Mouse (Mus musculus) mouse trophoblast stem cell (cell line): Measurements from ENCODE around the gene Plxnb1.

Source experiments
- in situ Hi-C, 2 experiments: fragments of 300-500 bp; cut with MseI, MboI; formaldehyde crosslinking; loops; 2 replicates in 1 of 2; 3 replicates in 1 of 2; pipeline ENCODE4 v1.15.1; 2025

The Plxnb1 gene

DNA sequence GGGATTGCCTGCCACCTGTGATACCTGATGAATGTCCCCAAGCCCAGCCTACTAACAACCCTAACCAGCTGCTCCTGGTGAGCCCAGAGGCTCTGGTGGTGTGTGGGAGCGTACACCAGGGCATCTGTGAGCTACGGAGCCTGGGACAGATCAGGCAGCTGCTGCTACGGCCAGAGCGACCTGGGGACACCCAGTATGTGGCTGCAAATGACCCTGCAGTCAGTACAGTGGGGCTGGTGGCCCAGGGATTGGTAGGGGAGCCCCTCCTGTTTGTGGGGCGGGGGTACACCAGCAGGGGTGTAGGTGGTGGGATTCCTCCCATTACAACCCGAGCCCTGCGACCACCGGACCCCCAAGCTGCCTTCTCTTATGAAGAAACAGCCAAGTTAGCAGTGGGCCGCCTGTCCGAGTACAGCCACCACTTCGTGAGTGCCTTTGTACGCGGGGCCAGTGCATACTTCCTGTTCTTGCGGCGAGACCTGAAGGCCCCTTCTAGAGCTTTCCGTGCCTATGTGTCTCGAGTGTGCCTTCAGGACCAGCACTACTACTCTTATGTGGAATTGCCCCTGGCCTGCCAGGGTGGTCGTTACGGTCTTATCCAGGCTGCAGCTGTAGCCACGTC, 5.2 kb downstream of the Plxnb1 start:
- in situ Hi-C loops, result no loop called here

DNA sequence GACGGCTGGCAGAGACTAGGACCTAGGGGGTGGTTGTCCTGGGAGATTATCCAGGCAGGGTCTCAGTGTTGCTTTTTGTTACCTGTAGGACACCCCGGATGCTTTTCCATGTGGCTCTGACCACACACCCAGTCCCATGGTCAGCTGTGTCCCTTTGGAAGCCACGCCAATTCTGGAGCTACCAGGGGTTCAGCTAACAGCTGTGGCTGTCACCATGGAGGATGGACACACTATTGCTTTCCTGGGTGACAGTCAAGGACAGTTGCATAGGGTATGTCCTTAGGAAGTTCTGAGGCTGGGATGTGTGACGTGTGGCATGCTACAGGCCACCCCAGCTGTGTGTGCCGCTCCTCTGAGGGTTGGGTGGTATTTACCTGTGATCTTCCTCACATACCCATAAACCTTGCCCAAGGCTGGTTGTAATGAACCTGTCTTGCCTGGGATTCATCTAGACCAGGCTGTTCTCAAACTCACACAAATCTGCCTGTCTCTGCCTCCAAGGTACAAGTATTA, 6.8 kb downstream of the Plxnb1 start:
- in situ Hi-C loops, result no loop called here

DNA sequence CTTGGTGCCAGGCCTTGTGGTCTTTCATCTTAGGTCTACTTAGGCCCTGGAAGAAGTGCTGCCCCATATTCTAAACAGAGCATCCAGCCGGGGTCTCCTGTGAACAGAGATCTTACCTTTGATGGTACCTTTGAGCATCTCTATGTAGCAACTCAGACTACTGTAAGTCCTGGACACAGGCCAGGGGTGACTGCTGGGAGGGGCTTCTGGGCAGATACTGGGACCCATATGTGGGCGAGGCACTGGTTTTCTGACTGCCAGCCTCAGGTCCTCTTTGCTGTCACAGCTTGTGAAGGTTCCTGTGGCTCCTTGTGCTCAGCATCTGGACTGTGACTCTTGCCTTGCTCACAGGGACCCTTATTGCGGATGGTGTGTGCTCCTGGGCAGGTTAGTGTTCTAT, 7.4 kb downstream of the Plxnb1 start:
- in situ Hi-C loops, result no loop called here

DNA sequence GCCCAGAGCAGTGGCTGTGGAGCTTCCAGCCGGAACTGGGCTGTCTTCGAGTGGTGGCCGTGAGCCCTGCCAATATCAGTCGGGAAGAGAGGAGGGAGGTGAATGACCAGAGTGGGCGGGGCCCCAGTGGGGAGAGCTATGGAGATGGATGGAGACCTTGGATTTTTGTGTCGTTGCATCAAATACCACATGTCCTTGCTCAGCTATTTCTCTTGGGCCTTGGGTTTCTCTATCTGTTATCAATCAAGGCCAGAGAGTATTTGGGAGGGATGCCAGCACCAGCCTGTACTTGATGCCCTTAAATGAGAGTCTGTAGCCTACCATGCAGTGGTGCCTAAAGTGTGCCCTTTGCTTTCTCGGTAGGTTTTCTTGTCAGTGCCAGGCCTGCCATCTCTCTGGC, 8.1 kb downstream of the Plxnb1 start:
- in situ Hi-C loops, result no loop called here

DNA sequence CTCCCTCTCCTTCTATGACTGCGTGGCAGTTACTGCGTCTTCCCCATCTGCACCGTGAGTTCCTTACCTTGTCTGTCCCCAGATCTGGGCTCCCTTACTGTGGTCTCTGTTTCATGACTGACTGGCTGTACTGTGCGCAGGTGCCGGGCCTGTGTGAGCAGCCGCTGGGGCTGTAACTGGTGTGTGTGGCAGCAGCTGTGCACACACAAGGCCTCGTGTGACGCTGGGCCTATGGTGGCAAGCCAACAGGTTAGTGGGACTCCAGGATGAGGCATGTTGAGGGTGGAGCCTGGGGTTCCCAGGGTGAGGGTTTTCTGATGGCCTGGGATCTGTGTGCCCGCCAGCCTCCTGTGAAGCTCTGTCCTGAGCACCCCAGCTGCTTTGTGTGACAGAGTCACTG, 8.9 kb downstream of the Plxnb1 start:
- in situ Hi-C loops, result no loop called here

DNA sequence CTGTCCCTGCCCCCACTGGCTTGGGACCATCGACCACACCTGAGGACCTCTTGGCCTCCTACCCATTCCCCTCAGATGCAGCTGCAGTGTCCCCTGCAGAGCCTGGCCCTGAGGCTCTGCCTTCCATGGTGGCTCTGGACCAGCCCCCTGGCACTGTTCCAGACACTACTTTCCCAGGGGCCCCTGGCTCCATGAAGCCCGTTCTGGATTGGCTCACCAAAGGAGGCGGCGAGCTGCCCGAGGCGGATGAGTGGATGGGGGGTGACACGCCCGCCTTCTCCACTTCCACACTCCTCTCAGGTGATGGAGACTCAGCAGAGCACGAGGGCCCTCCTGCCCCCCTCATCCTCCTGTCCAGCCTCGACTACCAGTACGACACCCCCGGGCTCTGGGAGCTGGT, 9.8 kb downstream of the Plxnb1 start:
- in situ Hi-C loops, result no loop called here

DNA sequence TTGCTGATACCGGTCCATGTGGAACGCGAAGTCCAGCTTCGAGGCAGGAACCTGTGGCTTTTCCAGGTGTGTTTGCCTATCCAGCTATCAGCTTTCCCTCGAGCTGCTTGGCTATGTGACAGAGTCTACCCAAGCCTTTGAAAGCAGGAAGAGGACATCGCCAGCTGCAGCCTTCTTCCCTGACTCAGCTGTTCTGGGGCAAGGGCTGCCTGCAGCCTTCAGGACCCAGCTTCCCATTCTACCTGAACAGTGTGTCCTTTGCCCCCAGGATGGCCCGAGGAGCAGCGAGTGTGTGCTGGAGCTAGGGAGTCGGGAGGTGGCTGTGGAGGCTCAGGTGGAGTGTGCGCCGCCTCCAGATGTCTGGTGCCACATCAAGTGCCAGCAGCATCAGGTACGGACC, 10.5 kb downstream of the Plxnb1 start:
- in situ Hi-C loops, result no loop called here

DNA sequence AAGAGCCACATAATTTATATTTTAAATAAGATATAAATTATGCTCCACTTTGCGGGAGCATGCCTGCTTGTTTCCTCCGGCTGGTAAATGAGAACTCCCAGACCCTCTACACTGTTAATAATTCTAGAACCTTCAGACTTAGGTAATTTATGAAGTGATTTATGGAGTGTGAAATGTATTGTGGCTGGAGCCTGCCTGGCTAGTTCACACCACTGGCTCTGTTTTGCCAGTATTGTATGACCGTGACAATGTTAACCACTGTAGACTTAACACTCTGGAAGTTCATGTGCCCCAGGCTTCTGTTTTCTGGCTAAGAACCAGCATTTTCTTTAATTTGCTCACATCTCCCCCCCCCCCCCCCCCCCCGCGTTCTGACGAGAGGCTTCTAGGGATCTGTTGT, 12.2 kb downstream of the Plxnb1 start:
- in situ Hi-C loops, result no loop called here

DNA sequence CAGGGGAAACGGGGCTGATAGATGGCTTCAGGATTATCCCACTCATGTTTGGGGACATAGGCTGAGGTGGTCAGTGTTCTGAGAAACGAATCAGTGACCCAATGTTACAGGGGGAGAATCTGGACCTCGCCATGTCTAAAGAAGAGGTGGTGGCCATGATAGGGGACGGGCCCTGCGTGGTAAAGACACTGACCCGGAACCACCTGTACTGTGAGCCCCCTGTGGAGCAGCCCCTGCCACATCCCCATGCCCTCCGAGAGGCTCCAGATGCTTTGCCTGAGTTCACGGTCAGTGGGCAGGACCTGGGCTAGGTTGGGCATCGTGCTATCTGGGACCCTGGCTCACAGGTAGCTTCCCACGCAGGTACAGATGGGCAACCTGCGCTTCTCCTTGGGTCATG, 15.1 kb downstream of the Plxnb1 start:
- in situ Hi-C loops, result no loop called here

DNA sequence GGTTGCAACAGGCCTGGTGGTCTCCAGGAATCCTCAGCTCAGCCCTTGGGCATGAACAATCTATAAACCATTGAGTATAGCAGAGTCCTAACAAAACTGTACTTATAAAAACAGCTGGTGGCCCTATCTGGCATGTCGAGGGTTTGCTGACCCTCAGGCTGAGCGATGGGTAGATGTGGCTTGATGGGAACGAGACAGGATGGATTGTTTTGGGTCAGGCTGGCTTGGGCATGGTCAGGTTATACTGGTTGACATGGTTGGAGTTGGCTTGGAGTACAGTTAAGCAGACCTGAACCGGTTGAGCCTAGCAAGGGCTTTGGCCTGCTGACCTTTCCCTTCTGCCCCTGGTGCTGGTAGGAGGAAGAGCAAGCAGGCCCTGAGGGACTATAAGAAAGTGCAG, 15.9 kb downstream of the Plxnb1 start:
- in situ Hi-C loops, result no loop called here

DNA sequence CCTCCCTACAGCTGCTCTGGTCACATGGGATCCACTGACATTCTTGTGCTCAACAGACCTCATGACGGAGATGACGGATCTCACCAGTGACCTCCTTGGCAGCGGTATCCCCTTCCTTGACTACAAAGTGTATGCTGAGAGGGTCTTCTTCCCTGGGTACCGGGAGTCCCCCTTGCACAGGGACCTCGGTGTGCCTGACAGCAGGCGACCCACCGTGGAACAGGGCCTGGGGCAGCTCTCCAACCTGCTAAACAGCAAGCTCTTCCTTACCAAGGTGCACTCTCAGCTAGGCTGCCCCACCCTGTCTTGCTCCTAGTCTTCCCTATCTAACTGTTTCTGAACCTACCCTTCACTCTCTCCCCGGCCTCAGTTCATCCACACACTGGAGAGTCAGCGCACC, 16.4 kb downstream of the Plxnb1 start:
- in situ Hi-C loops, result no loop called here

DNA sequence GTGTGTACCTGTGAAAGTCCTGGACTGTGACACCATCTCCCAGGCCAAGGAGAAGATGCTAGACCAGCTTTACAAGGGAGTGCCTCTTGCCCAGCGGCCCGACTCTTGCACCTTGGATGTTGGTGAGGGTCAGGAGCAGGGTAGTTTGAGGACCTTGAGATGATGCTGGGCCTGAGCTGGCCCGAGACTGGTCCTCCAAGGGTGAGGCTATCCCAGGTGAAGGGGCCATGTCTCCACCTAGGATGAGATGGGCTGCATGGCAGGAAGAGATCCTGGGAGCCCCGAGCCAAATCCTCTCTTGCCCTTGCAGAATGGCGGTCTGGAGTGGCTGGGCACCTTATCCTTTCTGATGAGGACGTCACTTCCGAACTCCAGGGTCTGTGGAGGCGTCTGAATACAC, 18.1 kb downstream of the Plxnb1 start:
- in situ Hi-C loops, result no loop called here

DNA sequence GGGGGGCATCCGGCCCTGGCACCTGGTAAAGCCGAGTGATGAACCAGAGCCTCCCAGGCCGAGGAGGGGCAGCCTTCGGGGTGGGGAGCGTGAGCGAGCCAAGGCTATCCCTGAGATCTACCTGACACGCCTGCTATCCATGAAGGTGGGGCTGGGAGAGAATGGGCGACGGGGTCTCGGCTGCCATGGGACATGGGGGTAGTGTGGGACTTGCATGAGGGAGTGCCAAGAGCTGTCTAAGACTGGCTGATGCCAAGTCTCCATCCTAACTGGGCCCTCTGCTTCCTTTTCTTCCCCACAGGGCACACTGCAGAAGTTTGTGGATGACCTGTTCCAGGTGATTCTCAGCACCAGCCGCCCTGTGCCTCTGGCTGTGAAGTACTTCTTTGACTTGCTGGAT, 19.1 kb downstream of the Plxnb1 start:
- in situ Hi-C loops, result no loop called here

DNA sequence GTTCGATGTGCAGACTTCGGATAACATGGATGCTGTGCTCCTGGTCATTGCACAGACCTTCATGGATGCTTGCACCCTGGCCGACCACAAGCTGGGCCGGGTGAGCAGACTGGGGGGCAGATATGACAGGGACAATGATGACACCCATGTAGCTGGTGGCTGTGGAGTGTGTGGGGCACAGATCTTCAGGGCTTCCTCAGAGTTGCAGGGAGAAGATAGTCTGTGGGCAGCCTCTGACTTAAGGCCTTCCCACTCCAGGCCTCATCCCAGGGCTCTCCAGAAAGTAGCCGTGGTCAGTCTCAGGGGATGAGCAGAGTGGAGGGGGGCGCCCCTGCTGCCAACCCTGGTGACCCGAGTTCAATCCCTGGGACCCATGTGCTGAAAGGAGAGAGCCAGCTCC, 19.7 kb downstream of the Plxnb1 start:
- in situ Hi-C loops, result no loop called here

DNA sequence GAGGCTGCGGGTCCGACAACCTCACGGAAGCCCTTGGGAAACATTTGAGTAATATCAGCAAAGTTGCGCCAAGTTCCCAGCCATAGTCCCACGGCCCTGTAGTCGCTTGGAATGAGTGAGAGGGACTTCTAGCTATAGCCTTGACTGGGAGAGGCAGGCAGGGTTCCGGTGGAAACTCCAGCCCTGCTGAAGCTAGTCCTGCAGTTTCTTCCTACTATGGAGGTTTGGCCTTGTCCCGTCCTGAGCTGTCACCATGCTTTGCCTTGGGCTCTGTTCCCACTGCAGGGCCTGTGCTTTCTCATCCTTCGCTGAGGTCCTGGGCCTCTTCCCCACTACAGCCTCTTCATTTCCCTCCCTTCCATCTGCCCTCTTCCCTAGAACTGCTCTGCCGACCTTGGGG, 21.0 kb downstream of the Plxnb1 start:
- in situ Hi-C loops, result no loop called here

DNA sequence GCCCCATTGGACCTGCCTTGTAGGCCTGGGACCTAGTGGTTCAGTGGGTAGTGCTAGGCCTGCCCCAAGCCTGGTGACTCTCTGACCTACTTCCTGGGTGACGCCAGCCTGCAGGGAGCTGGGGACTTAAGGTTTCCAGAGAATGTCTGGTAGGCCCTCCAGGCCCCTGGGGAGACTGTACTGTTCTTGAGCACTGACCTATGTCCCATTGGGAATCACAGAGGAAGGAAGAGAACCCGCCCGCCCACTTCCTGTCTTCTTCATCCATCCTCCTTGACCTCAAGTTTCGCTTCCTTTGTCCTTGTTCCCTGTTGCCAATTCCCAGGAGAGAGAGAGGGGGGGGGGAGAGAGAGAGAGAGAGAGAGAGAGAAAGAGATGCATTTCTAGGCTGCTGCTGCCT, 22.9 kb downstream of the Plxnb1 start:
- in situ Hi-C loops, result no loop called here

DNA sequence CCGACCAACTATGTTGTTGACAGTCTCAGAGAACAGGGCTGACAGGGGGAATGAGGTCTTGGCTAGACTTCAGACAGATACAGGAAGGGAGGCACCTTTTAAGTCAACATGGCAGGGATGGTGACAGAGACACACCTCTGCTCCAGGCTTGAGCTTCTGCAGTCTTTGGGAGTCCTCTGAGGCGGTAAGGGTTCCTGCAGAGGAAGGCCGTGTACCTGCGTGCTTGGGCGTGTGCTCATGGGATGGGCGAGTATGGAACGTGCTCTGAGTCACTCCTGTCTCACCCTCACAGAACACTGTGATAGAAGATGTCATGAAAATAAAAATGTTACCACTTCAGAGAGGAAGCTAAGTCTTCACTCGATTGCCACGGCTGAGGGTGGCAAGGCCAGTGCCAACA, 24.4 kb downstream of the Plxnb1 start:
- in situ Hi-C loops, result no loop called here

DNA sequence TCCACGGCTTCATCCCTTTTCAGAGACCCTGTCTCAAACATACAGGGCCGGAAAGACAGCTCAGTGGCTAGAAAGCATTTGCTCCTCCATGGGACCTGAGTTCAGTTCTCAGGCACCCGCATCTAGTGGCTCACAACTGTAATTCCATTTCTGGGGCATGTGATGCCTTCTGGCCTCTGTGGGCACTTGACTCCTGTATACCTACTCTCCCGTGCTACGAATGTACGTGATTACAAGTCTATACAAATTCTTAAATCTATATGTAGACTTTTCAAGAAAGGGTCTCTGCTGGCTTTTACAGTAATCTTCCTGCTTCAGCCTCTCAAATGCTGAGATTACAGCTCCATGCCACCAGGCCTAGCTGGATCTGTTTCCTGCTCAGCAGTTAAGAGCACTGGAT, 25.8 kb downstream of the Plxnb1 start:
- in situ Hi-C loops, result loop anchor here (5.0 to 10.0 kb wide), 2 partner anchors 34 to 116 kb away; no protein-coding TSS in a partner anchor

DNA sequence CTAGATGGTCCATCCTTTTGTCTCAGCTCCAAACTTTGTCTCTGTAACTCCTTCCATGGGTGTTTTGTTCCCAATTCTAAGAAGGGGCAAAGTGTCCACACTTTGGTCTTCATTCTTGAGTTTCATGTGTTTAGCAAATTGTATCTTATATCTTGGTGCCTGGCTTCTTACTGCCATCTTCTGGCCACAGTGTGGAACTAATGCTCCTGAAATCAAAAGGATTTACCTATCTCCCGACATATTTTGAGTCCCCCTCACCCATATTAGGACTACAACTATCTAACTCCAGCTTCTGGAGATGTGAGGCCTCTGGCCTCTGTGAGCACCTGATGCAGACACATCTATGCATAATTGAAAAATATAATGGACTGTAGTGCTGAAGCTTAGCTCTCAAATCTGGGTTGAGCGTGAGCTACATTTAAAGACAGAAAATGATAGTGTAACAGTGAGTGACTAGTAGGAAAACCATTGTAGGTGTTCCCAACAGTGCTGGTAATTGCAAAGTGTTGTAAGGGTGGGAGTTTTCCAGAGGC, 27.4 kb downstream of the Plxnb1 start:
- in situ Hi-C loops, result loop anchor here (5.0 to 10.0 kb wide), 2 partner anchors 35 to 118 kb away; no protein-coding TSS in a partner anchor

DNA sequence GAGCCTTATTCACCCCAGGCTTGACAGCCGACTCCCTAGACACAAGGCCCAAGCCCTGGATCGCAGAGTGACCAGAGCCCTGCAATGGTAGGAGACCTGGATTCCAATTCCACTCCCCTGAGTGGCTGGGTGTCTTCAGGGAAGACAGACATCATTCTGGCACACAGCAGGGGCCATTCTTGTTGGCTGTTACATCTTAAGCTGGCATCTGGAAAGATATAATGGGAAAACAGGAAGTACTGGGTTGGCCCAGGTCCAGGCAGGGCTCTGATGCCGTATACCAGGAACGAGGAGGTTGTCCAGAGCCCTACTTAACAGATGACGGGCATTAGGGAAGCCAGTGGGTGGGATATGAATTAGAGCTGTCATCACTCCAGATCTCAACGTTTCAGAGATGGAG, 28.1 kb downstream of the Plxnb1 start:
- in situ Hi-C loops, result loop anchor here (5.0 to 10.0 kb wide), 2 partner anchors 36 to 118 kb away; no protein-coding TSS in a partner anchor

DNA sequence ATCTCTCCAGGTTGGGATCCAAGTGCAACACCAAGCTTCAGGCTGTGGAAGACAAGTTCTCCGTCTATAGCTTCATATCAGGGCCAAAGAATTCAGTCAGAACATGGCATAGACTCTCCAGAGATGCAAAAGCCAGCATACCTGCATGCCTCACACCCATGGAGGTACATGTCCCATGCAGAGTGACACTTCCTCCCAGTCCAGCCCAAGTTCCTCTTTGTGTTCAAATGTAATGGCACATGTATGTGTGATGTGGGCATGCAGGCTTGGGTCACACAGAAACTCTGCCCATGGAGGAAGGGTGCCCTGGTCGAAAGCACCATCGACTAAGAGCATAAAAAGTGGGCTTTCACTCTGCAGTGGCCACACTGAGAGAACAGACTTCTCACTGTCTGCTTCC, 29.0 kb downstream of the Plxnb1 start:
- in situ Hi-C loops, result loop anchor here (5.0 to 10.0 kb wide), 2 partner anchors 37 to 119 kb away; no protein-coding TSS in a partner anchor

DNA sequence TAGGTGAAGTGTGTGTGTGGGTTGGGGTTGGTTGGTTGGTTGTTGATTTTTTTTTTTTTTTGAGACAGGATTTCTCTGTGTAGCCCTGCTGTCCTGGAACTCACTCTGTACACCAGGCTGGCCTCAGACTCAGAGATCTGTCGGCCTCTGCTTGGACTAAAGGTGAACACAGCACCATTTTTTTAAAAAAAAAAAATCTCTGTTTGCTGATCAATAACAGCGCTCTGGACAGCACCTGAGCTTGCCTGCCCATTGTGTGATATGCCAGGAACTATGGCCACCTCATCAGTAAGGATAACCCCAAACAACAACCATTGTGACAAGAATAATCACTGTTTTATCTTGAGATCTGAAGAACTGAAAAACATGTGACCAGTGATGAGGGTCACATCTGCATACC, 29.9 kb downstream of the Plxnb1 start:
- in situ Hi-C loops, result loop anchor here (10.0 kb wide), 1 partner anchor 120 kb away; no protein-coding TSS in a partner anchor

DNA sequence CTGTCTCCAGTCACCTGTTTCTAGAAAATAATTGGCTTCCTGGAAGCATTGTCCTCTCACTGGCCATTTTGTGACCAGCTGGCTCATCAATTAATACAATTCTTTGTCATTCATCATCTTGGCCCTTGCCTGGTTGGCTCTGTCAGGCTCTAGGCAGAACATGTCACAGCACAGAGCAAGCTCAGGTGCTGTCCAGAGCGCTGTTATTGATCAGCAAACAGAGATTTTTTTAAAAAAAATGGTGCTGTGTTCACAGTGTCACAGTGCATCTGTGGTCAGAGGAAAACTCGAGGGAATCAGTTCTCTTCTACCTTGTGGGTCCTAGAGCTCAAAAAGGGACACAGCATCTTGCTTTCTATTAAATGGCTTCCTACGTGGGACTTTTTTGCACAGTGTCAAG, 30.3 kb downstream of the Plxnb1 start:
- in situ Hi-C loops, result loop anchor here (10.0 kb wide), 1 partner anchor 121 kb away; no protein-coding TSS in a partner anchor
